ENCODE assay signal across 25 mouse cellular contexts in the genomic region with DNA sequence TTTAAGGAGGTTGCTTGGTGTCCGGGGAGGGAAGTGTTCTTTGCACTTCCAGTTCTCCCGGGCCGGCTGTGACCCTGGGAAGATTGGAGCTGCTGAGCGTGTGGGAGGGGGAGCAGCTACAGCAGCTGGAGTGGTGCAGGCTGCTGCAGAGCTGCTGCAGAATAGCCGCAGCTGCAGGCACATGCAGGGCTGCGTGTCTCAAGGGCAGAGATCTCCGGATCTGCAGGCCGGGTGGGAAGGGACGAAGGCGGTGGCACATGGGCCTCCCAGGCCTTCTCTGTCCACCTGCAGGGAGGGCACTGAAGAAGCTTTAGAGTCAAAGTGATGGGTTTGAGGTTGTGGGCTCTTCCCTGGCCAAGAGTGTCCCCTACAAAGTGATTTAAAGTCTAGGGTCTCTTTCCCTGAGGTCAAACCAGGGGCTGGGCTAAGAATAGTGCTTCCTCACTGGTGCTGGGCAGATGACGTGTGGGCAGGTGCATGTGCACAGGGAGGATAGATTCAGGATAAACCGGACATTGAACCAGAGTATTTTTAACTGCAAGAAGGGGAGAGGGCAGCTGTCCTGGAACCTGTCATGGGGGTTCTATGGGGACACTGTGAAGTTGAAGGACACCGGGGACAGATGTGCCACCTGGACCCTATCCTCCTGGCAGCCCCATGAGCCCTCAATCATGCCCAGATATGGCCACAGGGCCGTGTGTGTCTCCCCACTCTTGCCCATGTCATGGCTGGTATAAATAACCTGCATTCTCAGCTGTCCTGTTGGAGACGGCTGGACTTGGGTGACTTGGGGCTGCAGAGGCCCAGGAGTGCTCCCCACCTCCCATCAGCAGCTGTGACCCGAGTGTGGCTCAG. TPM values are rescaled to one million over a fixed set of nuclear protein-coding genes. Genes with fewer than 3 reads are reported as not detected.
DNase-seq lines count a peak whose midpoint lies in the region; ATAC-seq lines count a peak whose summit lies in the region.
"Had no signal": no experiment of that assay in that cellular context is flagged by ENCODE, and none has a peak within 500 bp of the region (broad histone marks: within the 10 kb centered on the region; RNA-seq: fewer than 3 reads in every experiment).

No protein-coding gene starts in this region.

- DNase-seq in gastrocnemius, adult 18-20 months (ENCODE audit: low spot score) = peak; percentile 83
- DNase-seq in gastrocnemius, postnatal 14 days = no peak
- DNase-seq in gastrocnemius, postnatal 36 days = peak; percentile 42 to 43
- DNase-seq in heart, postnatal 14 days = peak; percentile 40 to 65
- DNase-seq in spleen, postnatal 4 days (ENCODE audit: low spot score in 2 of 2) = no peak
- no peak for DNase-seq in retina, embryonic 14.5 days (ENCODE audit: low spot score)
- DNase-seq in adipocyte (ENCODE audit: low spot score) = no peak
- DNase-seq: adrenal gland, postnatal 10 days; cerebellum, postnatal 14 days; liver, postnatal 0 days; lung, postnatal 10 days; thymus, adult 18-20 months had no signal

- H3K27ac ChIP-seq in heart, embryonic 12.5 days (ENCODE audit: poor library complexity, severe bottlenecking) = peak overlapping the region; percentile 88
- H3K27ac ChIP-seq: forebrain, embryonic 13.5 days; hindbrain, postnatal 0 days; midbrain, embryonic 13.5 days; stomach, embryonic 15.5 days had no signal

- H3K9ac ChIP-seq in heart, embryonic 12.5 days = peak overlapping the region; percentile 63
- H3K9ac ChIP-seq: forebrain, embryonic 13.5 days; liver, postnatal 0 days; midbrain, embryonic 13.5 days; stomach, embryonic 15.5 days had no signal

- peak overlapping the region; percentile 36 for H3K4me3 ChIP-seq in heart, embryonic 12.5 days
- H3K4me3 ChIP-seq: erythroblast, embryonic 14.5 days; forebrain, embryonic 13.5 days; midbrain, embryonic 13.5 days; stomach, embryonic 15.5 days had no signal

- H3K9me3 ChIP-seq in heart, embryonic 12.5 days (replicated peaks) = no peaks in the 10 kb centered on the region
- H3K9me3 ChIP-seq: forebrain, embryonic 13.5 days; midbrain, embryonic 13.5 days; stomach, embryonic 15.5 days had no signal

- peak overlapping the region; percentile 67 for H3K4me2 ChIP-seq in heart, embryonic 12.5 days
- H3K4me2 ChIP-seq: forebrain, embryonic 13.5 days; midbrain, embryonic 13.5 days; stomach, embryonic 15.5 days had no signal

- intact Hi-C loops in gastrocnemius, postnatal 14 days (cut with DNase I; ENCODE audit: low total_unique reads) = no loop called here
- intact Hi-C loops in gastrocnemius, postnatal 36 days (cut with DNase I) = no loop called here
- intact Hi-C loops in heart, postnatal 14 days (cut with DNase I) = no loop called here

- no peaks in the 10 kb centered on the region for H3K27me3 ChIP-seq in heart, embryonic 12.5 days (replicated peaks)

- WGBS in heart, embryonic 12.5 days = 39% methylated on average over 16 of the region's 16 CpGs

- H3K36me3 ChIP-seq in heart, embryonic 12.5 days = peaks cover 32% of the 10 kb centered on the region
- H3K36me3 ChIP-seq: midbrain, embryonic 13.5 days; stomach, embryonic 15.5 days had no signal

- no peak; the same call in 1 of the 2 replicates for ATAC-seq in heart, embryonic 12.5 days (ENCODE audit: insufficient number of reproducible peaks, low FRiP score)
- ATAC-seq: CD4-positive, CD25-positive, alpha-beta regulatory T cell, adult 4 months; forebrain, embryonic 13.5 days; hindbrain, postnatal 0 days; intestine, postnatal 0 days; liver, postnatal 0 days; midbrain, embryonic 13.5 days; Patski had no signal

- peaks cover 78% of the 10 kb centered on the region for H3K4me1 ChIP-seq in heart, embryonic 12.5 days (replicated peaks)
- H3K4me1 ChIP-seq: forebrain, embryonic 13.5 days; stomach, embryonic 15.5 days had no signal

RNA-seq across cellular contexts. Expression of gene Gata5, which starts 58.6 kb away (rescaled TPM):
- not detected for total RNA-seq in gastrocnemius, adult 18-20 months (2021)
- total RNA-seq in gastrocnemius, postnatal 14 days (2021) = not detected
- total RNA-seq in gastrocnemius, postnatal 36 days (2021) = not detected
- polyA plus RNA-seq in heart, embryonic 12.5 days (2016; fragmentation: Nextera tagmentation; extraction: Ambion mirVana) = 24.7 and 28.4 TPM in 2 replicates
- total RNA-seq in heart, postnatal 14 days (2021) = 1 to 10 TPM; 1.0 to 1.2 TPM
- total RNA-seq: hematopoietic stem cell, adult 5-6 weeks; hindbrain, postnatal 0 days; layer of hippocampus, postnatal 10 days; megakaryocyte progenitor cell, adult 5-6 weeks had no signal
- polyA plus RNA-seq: CD4-positive, CD25-positive, alpha-beta regulatory T cell, adult 4 months; erythroblast, embryonic 14.5 days; forebrain, embryonic 13.5 days; hindbrain, postnatal 0 days; midbrain, embryonic 13.5 days; neural tube, embryonic 14.5 days; Patski had no signal

Comparison
In these comparisons a context has a peak if more than half of its experiments do, and no peak if none do; other contexts are left out.
1. DNase-seq: peak in gastrocnemius, adult 18-20 months (single experiment), gastrocnemius, postnatal 36 days (2 of 2) and heart, postnatal 14 days (2 of 2); none in gastrocnemius, postnatal 14 days (single experiment), spleen, postnatal 4 days (0 of 2), retina, embryonic 14.5 days (single experiment) and adipocyte (single experiment).